Mouse (Mus musculus) erythroblast, embryonic 14.5 days (primary cell): ENCODE data around the gene Dnah9.

Experiments used
- GATA1 ChIP-seq: IDR thresholded peaks from 2 replicates; pipeline ENCODE4 v1.6.1; 2012; ENCODE audit warnings: low read length, inconsistent platforms, mixed read lengths
- TAL1 ChIP-seq: IDR thresholded peaks from 3 replicates; pipeline ENCODE4 v1.6.1; 2012; ENCODE audit warnings: low read length, inconsistent platforms, mixed read lengths

GRCm38 (mm10) chr11:65788154-65788553 is 380.2 kb downstream of the Dnah9 start, which contains the start of gene Map2k4:
- no peak for TF ChIP-seq GATA1
- no peak for TF ChIP-seq TAL1
